Mouse (Mus musculus): ENCODE results near the gene Mcfd2. TPM values are rescaled to one million over a fixed set of nuclear protein-coding genes. Genes with fewer than 3 reads are reported as not detected.

Mcfd2 gene
- polyA plus RNA-seq, 1 experiment from 2014 or later = 76.6 TPM

DNA sequence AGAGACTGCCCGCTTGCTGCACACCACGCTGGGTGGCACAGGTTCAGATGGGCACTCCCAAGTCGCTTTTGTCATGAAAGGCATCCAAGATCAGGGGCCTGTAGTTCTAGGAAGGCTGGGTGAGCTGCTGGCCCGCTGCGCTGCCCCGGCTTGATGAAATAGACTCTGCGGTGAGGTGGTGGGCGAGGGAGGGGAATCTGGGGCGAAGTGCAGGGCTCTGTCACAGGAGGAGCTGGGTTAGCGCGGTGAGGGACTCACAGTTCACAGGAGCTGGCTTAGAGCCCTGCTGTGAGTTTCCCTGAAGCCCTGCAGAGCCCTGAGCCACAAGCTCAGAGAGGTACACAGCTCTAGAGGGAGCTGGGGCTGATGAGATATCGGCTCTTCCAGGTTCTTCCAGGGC lies 22.4 kb upstream of the Mcfd2 start:
- no peak overlapping the region for H3K4me3 ChIP-seq
- H3K27me3 ChIP-seq (replicated peaks) = peaks cover 70% of the 10 kb centered on the region
- ATAC-seq (ENCODE audit: extremely low read depth, insufficient number of reproducible peaks, low FRiP score, low TSS enrichment) = no peak
- no peak overlapping the region for H3K27ac ChIP-seq (replicated peaks)
- H3K4me2 ChIP-seq = no peak overlapping the region
- H3K4me1 ChIP-seq = peaks cover 20% of the 10 kb centered on the region
- WGBS = 28% methylated on average over 12 of the region's 12 CpGs
- no peaks in the 10 kb centered on the region for H3K9me3 ChIP-seq
- no peak overlapping the region for H3K9ac ChIP-seq
- no peaks in the 10 kb centered on the region for H3K36me3 ChIP-seq

DNA sequence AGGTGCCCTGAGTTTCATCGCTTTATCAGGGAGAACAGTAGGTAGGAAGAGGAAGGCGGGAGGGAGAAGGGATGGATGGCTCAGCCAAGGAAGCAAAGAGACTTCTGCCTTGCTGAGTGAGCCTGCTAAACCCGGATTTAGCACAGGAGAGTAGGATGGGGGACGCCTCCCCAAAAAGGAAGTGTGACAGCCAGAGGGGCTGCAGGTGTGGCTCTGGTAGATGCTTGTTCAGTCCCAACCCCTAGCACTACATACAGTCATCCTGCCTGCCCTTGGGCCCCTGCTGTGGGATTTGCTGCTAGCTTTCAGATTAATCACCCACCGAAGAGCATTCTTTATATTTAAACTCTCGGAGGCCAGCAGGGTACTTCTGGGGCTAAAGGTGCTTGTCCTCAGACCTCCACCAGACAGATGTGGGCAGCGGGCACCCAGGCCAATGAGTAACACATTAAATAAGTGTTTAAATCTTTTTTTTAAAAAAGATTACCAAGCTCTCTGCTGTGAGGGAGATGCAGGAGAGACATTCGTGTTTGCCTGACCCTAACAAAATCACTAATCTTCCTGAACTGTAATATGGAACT lies 21.6 kb upstream of the Mcfd2 start:
- H3K4me1 ChIP-seq = peaks cover 21% of the 10 kb centered on the region
- H3K9ac ChIP-seq = no peak overlapping the region; the same call in 1 of the 2 replicates
- H3K4me2 ChIP-seq = no peak overlapping the region
- H3K27me3 ChIP-seq (replicated peaks) = peaks cover 72% of the 10 kb centered on the region
- no peak for ATAC-seq (ENCODE audit: extremely low read depth, insufficient number of reproducible peaks, low FRiP score, low TSS enrichment)
- H3K27ac ChIP-seq (replicated peaks) = no peak overlapping the region
- no peak overlapping the region for H3K4me3 ChIP-seq
- H3K9me3 ChIP-seq = no peaks in the 10 kb centered on the region
- H3K36me3 ChIP-seq = no peaks in the 10 kb centered on the region
- WGBS = 73% methylated on average over 8 of the region's 8 CpGs

DNA sequence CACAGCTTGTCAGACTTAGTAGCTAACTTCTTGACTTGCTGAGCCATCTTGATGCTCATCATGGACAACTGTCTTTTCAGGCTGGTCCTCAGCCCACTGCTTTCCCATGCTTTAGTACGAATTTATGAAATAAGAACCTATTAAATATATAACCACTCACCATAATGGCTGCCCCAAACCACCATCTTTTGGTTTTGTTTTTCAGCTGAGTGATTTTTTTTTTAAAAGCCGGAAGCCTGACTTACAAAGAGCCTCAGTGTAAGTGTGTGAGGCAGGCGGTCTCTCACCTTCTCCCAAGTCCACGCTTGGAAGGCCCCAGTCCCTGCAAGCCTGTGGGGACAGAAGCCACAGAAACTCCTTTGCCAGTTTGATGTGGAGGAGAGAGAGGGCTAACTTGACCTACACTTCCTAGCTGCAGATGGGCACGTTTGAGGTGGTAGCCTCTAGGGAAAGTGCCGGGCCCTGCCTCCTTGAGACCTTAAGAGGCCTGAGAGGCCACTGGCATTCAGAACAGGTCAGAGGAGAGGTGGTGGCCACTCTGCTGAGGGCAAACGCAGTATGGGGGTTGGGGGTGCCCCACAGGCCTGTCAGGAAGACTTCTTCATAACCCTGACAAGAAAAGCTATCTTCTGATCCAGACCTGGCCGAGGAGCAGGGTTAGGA lies 20.9 kb upstream of the Mcfd2 start:
- no peak overlapping the region for H3K4me3 ChIP-seq
- H3K36me3 ChIP-seq = no peaks in the 10 kb centered on the region
- H3K4me2 ChIP-seq = no peak overlapping the region
- H3K27ac ChIP-seq (replicated peaks) = no peak overlapping the region
- H3K9ac ChIP-seq = no peak overlapping the region; the same call in 1 of the 2 replicates
- peaks cover 72% of the 10 kb centered on the region for H3K27me3 ChIP-seq (replicated peaks)
- WGBS = 65% methylated on average over 8 of the region's 8 CpGs
- H3K9me3 ChIP-seq = no peaks in the 10 kb centered on the region
- no peak for ATAC-seq (ENCODE audit: extremely low read depth, insufficient number of reproducible peaks, low FRiP score, low TSS enrichment)
- H3K4me1 ChIP-seq = peaks cover 20% of the 10 kb centered on the region

DNA sequence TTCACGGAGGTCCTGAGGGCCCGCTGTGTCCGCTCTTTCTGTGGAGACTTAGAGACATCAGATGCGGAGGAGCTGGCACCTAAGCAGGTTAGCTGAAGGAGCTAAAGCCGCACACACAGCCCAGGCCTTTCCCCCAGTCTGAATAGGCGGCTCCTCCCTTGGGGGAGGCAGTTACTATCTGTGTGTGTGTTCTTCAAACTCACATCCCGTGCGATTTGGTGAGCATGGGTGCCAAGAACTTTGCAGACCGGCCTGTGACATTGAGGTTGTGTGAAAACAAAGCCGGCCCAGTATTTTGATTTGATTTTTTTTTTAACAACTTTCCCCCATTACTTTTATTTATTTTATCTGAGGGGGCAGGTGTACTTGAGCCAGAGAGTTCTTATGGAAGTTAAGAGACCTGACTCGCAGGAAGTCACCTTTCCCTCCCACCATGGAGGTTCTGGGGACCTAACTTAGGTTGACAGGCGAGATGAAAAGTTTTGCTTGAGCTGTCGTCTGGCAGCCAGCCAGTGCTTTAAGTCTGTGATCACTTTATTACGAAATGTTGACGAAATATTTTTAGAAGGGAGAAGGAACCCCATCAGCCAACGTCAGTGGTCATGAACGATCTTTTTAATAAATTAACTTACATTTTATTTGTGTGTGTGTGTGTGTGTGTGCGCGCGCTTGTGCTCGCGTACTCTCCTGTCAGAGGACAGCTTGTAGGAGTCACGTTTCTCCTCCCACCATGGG lies 20.2 kb upstream of the Mcfd2 start:
- 72% methylated on average over 23 of the region's 23 CpGs for WGBS
- Histone ChIP-seq H3K27me3 (replicated peaks) (peaks cover 72% of the 10 kb centered on the region), H3K4me3 (no peak overlapping the region), H3K4me2 (no peak overlapping the region), H3K4me1 (peaks cover 26% of the 10 kb centered on the region), H3K9ac (no peak overlapping the region), H3K27ac (replicated peaks) (no peak overlapping the region), H3K9me3 (no peaks in the 10 kb centered on the region), H3K36me3 (no peaks in the 10 kb centered on the region)
- no peak for ATAC-seq (ENCODE audit: extremely low read depth, insufficient number of reproducible peaks, low FRiP score, low TSS enrichment)

DNA sequence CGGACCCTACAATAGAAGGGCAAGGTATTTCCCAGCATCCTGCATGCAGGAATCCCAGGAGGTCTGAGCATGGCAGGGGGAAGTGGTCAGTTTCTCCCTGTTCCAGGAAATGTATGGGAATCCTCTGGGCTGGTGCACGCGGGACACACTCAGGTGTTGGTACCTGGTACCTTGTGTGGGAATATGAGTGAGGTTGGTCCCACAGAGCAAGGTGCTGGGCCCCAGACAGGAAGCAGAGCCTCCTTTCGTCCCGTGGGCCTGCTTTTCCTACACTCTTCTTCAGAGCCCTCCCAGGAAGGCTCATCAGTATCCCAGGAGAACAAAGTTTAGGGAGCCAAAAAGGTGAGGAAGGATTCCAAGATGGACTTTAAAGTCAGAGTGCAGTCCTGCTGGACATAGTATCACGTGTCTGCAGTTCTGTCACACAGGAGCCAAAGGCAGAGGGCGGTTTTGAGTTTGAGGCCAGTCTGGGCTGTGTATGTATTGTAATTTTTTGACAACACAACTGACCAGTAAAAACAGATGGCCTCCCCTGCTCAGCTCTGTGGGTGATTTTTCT lies 18.8 kb upstream of the Mcfd2 start:
- no peak for ATAC-seq (ENCODE audit: extremely low read depth, insufficient number of reproducible peaks, low FRiP score, low TSS enrichment)
- WGBS = 72% methylated on average over 7 of the region's 7 CpGs
- Histone ChIP-seq H3K9ac (no peak overlapping the region), H3K9me3 (no peaks in the 10 kb centered on the region), H3K27ac (replicated peaks) (no peak overlapping the region), H3K36me3 (no peaks in the 10 kb centered on the region), H3K27me3 (replicated peaks) (peaks cover 78% of the 10 kb centered on the region), H3K4me3 (no peak overlapping the region), H3K4me2 (peak overlapping the region; percentile 100), H3K4me1 (peaks cover 26% of the 10 kb centered on the region)

DNA sequence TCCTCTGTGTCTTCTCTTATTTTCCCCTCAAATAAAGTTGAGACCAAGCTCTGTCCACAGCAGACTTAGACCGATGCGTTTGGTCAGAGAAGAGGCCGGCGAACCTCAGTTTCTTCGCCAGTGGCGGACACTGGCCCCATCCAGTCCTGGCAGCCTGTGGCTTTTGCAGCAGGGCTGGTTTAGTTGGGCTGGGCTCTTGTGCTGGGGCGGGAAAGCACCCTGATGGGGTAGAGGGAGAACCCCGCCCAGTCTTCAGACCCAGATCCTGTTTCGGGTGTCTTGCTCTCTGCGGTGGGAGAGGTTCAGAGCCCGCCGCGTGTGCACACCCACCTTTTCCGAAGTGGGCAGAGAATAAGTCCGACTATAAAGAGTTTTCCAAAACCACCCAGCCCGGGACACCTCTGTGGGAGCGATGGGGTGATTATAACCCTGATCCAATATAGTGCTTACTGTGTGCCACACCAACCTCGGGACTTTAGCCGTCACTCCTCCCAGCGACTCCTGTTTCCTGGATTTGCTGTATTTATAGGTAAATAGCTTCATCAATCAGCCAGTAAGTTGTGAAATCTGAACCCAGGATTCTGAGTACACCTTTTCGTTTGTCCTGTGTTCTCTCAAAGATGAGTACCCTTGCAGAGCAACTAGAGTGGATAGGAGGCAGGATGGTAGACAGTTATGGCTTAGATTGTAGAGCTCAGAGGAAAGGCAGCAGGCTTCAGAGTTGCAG lies 18.2 kb upstream of the Mcfd2 start:
- H3K9ac ChIP-seq = peak overlapping the region; percentile 91
- no peaks in the 10 kb centered on the region for H3K36me3 ChIP-seq
- H3K4me2 ChIP-seq = peak overlapping the region; percentile 100
- whole genome bisulfite sequencing = 9% methylated on average over 21 of the region's 21 CpGs
- H3K27me3 ChIP-seq (replicated peaks) = peaks cover 75% of the 10 kb centered on the region
- peaks cover 26% of the 10 kb centered on the region for H3K4me1 ChIP-seq
- H3K4me3 ChIP-seq = peak overlapping the region; percentile 77
- no peak for ATAC-seq (ENCODE audit: extremely low read depth, insufficient number of reproducible peaks, low FRiP score, low TSS enrichment)
- no peak overlapping the region for H3K27ac ChIP-seq (replicated peaks)
- no peaks in the 10 kb centered on the region for H3K9me3 ChIP-seq

DNA sequence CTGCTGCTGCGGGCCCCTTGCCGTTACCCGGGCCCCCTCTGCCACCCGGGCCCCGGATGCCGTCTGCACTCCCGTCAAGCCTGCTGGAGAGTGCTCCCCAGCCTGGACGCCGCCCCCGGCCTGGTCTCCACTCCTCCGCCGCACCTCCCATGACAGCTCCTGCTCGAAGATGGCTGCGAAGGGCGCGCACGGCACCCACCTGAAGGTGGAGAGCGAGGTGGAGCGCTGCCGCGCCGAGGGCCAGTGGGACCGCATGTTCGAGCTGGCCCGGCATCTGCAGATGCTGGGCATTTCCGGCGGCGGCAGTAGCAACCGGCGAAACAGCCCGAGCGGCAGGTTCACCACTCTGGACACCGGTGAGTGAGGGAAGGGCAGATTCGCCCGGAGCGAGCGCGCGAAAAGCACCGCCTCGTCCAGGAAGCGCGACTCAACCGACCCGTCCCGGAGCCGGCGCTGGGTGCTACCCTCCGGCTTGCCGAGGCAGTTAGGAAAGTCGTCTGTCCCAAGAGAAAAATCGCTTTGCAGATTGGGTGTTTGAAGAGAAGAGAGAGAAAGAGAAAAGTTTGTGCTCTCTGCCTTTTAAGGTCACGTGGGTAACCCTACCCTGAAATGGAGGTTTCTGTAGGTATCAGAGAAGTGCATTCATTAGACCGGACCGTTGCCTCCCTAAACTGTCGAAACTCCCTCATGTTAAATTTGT lies 17.5 kb upstream of the Mcfd2 start:
- H3K27ac ChIP-seq (replicated peaks) = peak overlapping the region; percentile 89; the same call in 1 of the 2 replicates
- under 1% methylated on average over 56 of the region's 56 CpGs for WGBS
- peaks cover 25% of the 10 kb centered on the region for H3K4me1 ChIP-seq
- peaks cover 70% of the 10 kb centered on the region for H3K27me3 ChIP-seq (replicated peaks)
- peak overlapping the region; percentile 100 for H3K4me2 ChIP-seq
- H3K9me3 ChIP-seq = no peaks in the 10 kb centered on the region
- 0 out of 2 replicates have a peak, but pooled peaks have one; percentile 1 for ATAC-seq (ENCODE audit: extremely low read depth, insufficient number of reproducible peaks, low FRiP score, low TSS enrichment)
- peak overlapping the region; percentile 91 for H3K9ac ChIP-seq
- no peaks in the 10 kb centered on the region for H3K36me3 ChIP-seq
- peak overlapping the region; percentile 77 for H3K4me3 ChIP-seq

DNA sequence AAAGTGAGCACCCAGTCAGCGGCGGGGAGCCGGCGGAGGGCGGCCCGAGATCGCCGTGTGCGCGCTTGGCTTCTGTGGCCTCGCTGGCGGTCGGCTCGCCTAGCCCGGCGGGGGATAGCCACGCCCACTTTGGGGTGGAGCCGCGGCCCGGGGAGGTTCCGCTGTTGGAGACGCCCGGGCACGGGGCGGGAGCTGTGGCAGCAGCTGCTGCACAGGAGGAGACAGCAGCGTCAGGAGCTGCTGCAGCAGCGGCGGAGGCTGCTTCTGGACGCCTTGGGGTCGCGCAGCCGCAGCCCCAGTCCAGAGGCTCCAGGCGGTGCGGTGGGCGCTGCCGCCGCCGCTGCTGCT lies 16.9 kb upstream of the Mcfd2 start, which contains the start of gene Ttc7:
Gene Ttc7, plus strand, starts transcription at position 181 of the 348 bp plus-strand sequence.
- H3K36me3 ChIP-seq = no peaks in the 10 kb centered on the region
- peaks cover 24% of the 10 kb centered on the region for H3K4me1 ChIP-seq
- peak within 1 kb of the TSS; percentile 77 for H3K4me3 ChIP-seq
- peak within 1 kb of the TSS; percentile 91 for H3K9ac ChIP-seq
- peak within 1 kb of the TSS; percentile 100 for H3K4me2 ChIP-seq
- no peaks in the 10 kb centered on the region for H3K9me3 ChIP-seq
- peak within 1 kb of the TSS; percentile 89 for H3K27ac ChIP-seq (replicated peaks)
- peak; percentile 94 for ATAC-seq (ENCODE audit: extremely low read depth, insufficient number of reproducible peaks, low FRiP score, low TSS enrichment)
- H3K27me3 ChIP-seq (replicated peaks) = peaks cover 65% of the 10 kb centered on the region
- WGBS = under 1% methylated on average over 32 of the region's 38 CpGs

DNA sequence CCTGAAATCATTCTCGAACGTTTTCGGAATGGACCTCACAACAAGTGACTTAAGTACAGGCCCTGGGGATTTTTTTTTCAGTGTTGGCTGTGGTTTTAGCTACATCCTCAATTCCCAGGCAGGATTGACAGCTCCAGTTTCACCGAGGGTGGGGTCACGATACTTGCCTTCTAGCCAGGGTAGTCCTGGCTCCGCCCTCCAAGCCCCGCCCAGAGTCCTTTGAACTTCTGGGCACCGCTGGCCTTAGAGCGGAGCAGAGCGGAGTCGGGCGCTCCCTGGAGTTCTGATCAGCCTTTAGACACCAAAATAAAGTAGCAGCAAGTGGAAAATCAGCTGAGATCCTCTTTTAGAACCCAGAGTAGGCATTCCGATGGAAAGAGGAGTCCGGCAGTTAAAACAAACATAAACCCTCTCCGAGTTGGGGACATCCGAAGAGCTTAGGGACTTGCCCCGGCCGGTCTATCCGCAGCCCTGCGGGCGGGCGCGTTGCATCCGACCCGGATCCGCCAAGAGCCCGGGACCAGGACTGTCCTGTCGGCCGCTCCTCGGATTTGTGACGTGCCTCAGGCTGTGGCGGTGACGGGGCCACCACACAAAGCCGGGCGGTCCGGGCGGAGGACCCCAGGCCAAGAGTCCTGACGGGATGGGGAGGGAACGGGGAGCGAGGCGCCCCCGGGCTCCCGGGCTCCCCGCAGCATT lies 16.4 kb upstream of the Mcfd2 start:
- H3K27ac ChIP-seq (replicated peaks) = peak overlapping the region; percentile 89
- peak overlapping the region; percentile 77 for H3K4me3 ChIP-seq
- peak; percentile 89 for ATAC-seq (ENCODE audit: extremely low read depth, insufficient number of reproducible peaks, low FRiP score, low TSS enrichment)
- WGBS = under 1% methylated on average over 44 of the region's 44 CpGs
- H3K36me3 ChIP-seq = no peaks in the 10 kb centered on the region
- peaks cover 62% of the 10 kb centered on the region for H3K27me3 ChIP-seq (replicated peaks)
- peaks cover 24% of the 10 kb centered on the region for H3K4me1 ChIP-seq
- H3K4me2 ChIP-seq = peak overlapping the region; percentile 100
- H3K9me3 ChIP-seq = no peaks in the 10 kb centered on the region
- peak overlapping the region; percentile 91 for H3K9ac ChIP-seq

Data from heart, embryonic 13.5 days (tissue).